Mouse (Mus musculus) megakaryocyte, embryonic 14.5 days (primary cell): ENCODE results near the gene Mrpl58.

ENCODE experiments used
- FLI1 ChIP-seq: IDR thresholded peaks from 2 replicates; pipeline ENCODE4 v1.6.1; 2012; ENCODE audit warnings: low read length, inconsistent platforms, mixed read lengths
- GATA1 ChIP-seq: IDR thresholded peaks from 3 replicates; pipeline ENCODE4 v1.6.1; 2012; ENCODE audit warnings: mixed read lengths, low read length, inconsistent platforms, borderline replicate concordance

GRCm38 (mm10) chr11:115455619-115456018 is 52.1 kb downstream of the Mrpl58 start:
- no peak for TF ChIP-seq GATA1
- TF ChIP-seq FLI1, result no peak
